Mouse (Mus musculus) cerebellum, adult 9-10 months (tissue): Measurements from ENCODE around the gene Neurl1a.
"Not testable (repeated sequence)": the region's sequence is repeated elsewhere in the genome, so short reads cannot be mapped to it uniquely, and the experiment has no call there.

Experiments
- DNase-seq: peaks from one replicate; pipeline ENCODE4 v3.0.0; 2022

Neurl1a gene

GRCm38 (mm10) chr19:47178431-47179271 lies at the start of gene Neurl1a:
TSS of gene Neurl1a (plus strand) at chr19:47178820.
- DNase-seq, result peak; percentile 79

GRCm38 (mm10) chr19:47128835-47129234 lies 49.8 kb upstream of the Neurl1a start:
- no peak for DNase-seq

DNA sequence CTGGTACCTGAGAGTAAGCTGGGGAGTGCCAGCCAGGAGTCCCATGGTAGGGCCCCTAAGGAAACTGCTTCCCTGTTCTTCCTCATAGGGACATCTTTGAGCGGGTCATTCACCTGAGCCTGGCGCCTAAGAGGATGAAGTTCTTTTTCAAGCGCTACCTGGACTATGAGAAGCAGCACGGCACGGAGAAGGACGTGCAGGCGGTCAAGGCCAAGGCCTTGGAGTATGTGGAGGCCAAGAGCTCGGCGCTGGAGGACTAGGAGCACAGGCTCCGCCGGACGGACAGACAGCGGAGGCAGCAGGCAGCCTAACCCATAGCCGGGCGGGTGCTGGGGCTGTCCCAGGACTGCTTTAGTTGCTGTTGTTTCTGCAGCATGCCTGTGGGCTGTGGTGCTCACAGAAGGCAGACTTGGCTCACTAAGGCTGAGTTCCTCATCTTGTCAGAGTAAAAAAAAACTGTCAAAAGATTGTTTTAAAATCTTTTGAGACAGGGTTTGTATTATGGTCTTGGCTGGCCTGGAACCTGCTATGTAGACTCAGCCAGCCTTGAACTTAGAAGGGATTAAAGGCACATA lies 48.0 kb upstream of the Neurl1a start:
- no peak for DNase-seq

DNA sequence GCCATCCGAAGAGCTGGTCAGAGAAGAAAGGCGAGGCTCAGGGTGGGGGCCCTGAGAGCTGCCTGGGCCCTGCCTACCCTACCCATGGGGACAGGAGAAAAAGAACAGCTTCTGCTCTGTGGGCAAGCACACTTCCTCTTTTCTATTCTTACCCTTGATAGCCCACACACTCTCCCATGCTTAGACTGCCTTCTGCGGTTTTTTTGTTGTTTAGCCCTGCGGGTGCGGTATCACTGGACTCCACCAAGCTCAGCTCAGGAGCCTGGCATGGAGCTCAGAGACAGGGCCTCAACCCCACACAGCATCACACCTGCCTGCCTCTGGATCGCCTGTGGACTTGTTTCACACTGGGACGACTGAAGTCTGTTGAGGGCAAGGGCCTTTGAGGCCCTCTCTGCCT lies 45.5 kb upstream of the Neurl1a start:
- no peak for DNase-seq

DNA sequence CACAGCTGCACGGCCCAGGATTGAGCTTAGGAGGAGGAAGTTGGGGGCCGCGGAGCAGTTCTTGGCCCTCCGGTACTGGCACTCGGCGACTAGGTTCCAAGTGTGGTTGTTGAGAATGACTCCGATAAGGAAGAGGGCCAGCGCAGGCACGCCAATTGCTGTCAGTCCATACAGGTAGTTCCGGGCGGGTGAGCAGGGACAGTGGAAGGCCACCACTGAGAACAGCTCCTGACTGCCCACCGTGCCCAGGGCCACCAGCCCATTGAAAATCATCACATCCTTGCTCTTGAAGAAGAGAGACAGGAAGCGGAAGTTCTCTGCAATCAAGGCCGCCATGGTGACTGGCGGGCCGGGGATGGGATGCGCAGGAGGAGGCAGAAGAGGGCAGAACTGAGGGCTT lies 43.1 kb upstream of the Neurl1a start:
- no peak for DNase-seq

DNA sequence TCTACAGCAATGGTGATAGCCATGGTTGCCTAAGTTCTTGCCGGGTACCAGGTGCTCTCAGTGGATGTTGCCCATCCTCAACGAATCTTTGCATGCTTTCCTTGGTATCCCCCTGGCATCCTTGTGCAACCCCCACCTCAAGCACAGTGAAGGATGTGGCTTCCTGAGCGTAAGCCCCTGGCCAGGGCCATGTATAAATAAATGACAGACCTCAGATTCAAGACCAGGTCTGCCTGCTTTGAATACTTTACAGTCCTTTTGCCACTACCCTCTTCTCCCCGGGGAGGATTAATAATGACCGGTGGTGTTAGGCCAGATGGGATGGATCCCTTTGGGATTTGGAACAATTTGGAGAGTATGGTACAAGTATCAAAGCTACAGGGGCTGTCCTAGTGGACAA lies 42.5 kb upstream of the Neurl1a start:
- no peak for DNase-seq

DNA sequence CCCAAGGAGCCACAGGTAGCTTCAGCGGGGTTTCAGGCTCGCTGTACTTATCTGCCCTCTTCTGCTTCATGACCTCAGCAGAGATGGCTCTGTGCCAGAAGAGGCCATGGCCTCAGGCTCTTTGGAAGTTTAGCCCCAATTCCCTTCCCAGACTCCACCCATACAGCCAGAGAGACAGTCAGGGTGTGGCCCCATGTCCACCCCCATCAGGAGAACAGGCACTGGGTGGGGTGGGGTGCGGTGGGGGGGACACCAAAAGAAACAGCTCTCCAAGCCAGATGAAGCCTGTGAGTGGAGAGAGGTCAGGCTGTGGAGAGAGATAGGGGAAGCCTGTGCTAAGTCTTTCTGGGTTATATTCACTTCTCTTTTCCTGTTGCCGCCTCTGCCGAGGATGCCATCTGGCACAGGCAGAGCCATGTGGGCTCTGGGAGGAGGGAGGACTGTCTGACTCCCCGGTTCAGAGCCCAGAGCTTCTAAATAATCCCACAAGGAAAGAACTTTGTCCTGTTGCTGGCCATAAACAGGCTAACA lies 41.5 kb upstream of the Neurl1a start:
- DNase-seq, result peak; percentile 25

DNA sequence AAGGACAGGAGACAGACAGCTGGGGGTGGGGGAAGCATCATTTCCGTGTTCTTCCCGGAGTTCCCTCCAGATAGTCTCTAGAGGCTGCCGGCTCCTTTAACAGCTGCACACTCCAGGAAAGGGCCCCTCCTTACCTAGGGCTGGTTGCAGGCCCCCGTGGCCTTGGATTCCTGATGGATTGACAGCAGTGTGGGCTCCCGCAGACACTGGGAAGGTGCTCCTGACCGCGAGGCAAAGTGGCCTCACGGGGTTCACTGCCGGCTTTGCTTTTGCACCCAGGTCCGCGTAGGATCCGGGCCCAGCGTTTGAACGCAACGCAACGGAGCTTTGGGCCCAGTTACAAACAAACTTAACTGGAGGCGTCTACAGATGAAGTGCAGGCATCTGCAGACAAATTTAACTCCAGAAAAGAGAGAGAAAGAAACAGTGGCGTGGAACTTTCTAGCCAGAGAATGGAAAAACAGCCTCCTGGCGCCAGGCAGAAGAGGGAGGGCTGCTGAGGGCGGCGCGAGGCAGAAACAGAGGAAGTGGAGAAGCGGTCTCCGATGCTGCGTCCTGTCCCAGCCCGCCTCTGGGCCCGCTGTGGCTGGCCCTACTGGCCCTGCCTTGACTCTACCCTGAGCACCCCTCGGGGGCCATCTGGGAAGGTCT lies 40.7 kb upstream of the Neurl1a start, which contains the start of gene Calhm2:
Gene Calhm2, minus strand, starts transcription at position 524 of the 651 bp plus-strand sequence.
- DNase-seq, result no peak

DNA sequence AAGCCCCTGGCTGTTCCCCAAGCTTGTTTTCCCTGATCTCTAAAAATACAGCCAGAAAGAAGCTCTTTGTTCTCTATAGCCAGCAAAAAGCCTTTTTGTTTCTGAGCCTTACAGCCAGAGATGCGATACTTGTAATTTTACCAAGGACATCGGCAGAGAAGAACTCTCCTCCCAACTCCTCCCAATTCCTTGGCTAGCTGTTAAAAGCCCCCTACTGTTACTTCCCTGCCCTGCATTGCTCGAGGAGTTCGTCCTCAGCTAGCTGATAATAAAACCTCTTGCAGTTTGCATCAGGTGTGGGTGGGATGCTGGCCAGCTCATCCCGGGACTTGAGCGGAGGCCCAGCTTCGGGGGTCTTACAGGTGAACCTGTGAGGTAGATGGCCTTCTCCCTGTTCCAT lies 39.0 kb upstream of the Neurl1a start:
- DNase-seq, result not testable (repeated sequence)

DNA sequence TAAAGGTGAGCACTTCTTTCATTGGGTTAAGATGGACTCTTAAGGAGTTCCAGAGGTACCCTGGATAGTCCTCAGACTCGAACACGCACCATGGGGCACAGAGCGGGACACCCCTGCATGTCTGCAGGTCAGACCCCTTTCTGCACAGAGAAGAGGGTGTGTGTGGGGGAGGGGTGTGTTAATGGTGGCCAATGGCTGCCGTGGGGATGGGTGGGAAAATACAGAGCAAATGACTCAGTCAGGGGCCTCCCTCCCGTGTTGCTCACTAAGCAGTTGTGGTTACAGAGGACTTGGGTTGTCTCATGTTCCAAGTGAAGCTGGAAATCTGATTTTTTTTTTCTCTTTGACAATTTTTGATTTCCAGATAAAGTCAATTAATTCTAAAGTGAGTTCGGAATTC lies 36.2 kb upstream of the Neurl1a start:
- DNase-seq, result no peak

GRCm38 (mm10) chr19:47144154-47144553 lies 34.5 kb upstream of the Neurl1a start, which contains the start of gene Calhm1:
TSS of gene Calhm1 (minus strand) at chr19:47144254.
- DNase-seq, result no peak

DNA sequence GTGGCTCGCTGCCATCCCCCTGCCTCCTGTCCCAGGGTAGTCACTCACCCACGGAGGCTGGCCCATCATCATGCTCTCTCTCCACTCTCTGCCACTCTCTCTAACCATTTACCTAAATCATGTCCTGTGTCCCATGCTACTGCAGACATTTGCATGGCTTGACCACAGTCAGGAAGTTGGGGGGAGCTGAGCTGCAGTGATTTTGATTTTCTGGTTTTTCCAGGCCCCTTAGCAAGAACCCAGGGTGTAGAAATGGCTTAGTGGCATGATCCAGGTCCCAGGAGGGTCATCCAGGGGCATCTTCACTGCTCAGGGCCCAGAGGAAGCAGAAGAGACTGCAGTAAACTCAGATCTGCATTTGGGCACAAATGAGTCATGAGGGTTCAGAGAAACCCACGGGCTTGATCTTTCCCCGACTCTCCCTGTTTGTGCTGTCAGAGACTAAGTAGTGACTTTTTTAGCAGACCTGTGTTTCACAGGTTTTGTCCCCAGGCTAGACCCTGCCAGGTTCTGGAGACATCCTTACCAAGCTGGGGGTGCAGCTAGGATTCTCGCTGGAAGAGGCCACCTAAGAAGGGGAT lies 30.3 kb upstream of the Neurl1a start:
- DNase-seq, result no peak

- DNase-seq, result no peak
Measured at GRCm38 (mm10) chr19:47149854-47150253, 28.8 kb upstream of the Neurl1a start.

DNA sequence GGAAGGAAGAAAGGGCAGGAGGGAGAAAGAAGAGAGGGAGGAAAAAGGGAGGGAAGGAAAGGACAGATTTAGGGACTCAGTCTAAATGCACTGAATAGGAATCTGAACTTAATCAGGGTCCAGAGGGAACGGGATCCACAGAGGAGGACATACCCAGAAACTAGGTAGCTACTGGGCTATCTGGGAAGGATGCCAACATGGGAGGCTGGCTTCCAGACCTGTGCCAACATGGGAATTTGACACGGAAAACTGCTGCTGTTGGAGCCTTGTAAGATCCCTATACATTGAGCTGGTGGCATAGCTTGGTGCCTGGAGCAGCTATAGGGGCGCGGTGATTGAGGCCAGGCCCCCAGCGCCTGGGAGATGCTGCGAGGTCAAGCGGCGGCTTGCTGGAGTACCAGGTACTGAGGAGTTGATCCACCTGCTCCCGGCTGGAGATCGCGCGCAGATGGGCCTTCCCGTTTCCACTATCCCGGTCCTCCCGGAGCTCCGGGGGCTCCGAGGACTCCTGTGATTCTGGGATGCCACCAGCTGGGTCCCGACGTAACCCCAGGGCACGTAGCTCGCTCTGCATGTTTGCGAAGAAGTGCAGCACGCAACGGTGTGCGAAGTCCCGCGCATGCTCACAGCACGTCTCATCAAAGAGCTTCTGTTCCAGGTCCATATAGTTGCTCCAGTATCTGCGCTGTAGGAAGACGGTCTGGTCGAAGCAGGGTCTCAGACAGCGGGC lies 27.1 kb upstream of the Neurl1a start:
- DNase-seq, result peak; percentile 60

- DNase-seq, result no peak
Measured at GRCm38 (mm10) chr19:47152062-47152369, 26.6 kb upstream of the Neurl1a start.

DNA sequence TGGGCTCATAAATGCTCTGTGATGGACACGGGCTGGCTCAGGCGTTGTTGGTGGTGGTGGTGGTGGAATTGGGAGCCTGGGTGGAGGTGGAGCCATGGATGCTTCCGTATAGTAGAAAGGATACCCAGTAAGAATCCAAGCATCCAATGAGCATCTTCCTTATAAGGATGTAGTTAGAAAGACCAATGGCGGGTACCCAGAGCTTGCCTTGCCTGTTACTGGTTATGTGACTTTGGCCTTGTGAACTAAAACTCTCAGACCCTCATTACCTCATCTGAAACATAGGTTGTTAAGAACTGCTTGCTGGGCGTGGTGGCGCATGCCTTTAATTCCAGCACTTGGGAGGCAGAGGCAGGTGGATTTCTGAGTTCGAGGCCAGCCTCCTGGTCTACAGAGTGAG lies 24.9 kb upstream of the Neurl1a start:
- no peak for DNase-seq

DNA sequence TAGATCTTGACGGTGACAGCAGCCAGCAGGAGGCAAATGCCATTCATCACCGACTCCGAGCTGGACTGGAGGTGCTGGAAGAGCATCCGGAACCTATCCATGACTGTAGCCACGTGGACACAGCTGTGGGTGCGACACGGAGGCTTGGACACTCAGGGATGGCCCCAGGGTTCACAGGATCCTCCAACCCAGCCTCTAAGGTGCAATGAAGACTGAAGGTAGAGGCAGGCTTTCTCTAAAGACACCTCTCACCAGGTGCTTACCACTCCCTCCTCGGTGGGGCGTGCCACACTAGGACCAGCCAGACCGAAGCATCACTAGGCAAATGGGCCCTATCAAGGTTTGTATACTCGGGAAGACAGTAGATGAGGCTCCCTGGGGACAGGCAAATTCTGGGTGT lies 21.0 kb upstream of the Neurl1a start, which contains the start of gene Calhm3:
Gene Calhm3, minus strand, starts transcription at position 101 of the 400 bp plus-strand sequence.
- no peak for DNase-seq

GRCm38 (mm10) chr19:47161669-47162068 lies 17.0 kb upstream of the Neurl1a start:
- no peak for DNase-seq

GRCm38 (mm10) chr19:47163176-47163744 lies 15.4 kb upstream of the Neurl1a start:
- DNase-seq, result no peak

DNA sequence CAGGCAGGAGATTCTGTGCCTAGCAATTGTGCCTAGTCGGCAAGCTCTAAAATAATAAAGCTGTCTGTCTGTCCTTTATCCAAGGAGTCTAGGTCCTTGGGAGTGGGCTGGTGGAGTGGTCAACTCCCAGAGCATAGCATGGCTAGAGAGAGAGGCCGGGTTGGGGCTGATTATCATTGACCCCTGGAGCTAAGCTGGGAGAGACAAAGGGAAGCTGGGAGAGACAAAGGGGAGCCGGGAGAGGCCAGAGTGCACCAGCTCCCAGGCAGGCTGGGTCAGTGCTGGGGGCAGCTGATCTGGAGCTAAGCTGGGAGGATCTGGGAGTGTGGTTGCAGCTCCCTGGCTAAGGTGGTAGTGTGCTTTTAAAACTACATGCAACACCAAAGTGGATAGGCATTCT lies 11.9 kb upstream of the Neurl1a start:
- DNase-seq, result no peak

- no peak for DNase-seq
Measured at GRCm38 (mm10) chr19:47167617-47168214, 10.9 kb upstream of the Neurl1a start.

GRCm38 (mm10) chr19:47168223-47168622 lies 10.4 kb upstream of the Neurl1a start:
- DNase-seq, result peak; percentile 59
